Mouse (Mus musculus): Measurements from ENCODE around the gene Ccdc190. TPM values are rescaled to one million over a fixed set of nuclear protein-coding genes. Genes with fewer than 3 reads are reported as not detected.
A peak's percentile ranks its signal among the peaks of the same experiment; 100 is the strongest.

Gene Ccdc190
- polyA plus RNA-seq, 1 experiment from 2014 or later = 0.35 TPM

DNA sequence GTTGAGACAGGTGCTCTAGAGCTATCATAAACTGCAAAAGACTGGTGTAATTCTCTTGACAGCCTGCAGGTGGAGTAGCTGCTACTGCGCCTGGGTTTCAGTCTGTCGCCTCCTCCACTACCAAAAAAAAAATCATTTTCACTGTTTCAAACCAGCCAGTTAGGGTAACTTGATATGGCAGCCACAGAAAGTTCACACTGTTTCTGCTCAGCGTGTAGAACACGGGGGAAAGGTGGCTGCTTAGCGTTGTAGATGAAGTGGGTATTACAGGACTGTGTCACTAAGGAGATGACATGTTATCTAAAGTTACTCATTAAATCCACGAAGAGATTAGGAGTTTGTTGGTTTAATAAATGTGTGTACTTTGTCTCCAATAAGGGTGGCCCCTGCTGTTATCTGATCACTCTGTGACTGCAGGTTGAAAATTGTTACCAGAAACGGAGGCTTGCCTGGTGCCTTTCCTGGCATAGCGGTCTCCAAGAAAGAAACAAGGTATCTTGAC lies 6.7 kb upstream of the Ccdc190 start:
- 0 out of 2 replicates have a peak, but pooled peaks cover 2% of the 10 kb centered on the region for H3K27me3 ChIP-seq (ENCODE audit: control insufficient read depth, insufficient read depth, low read depth, low read length)
- H3K4me2 ChIP-seq (ENCODE audit: low read depth, low read length) = peak overlapping the region; percentile 27
- H3K9me3 ChIP-seq (ENCODE audit: control insufficient read depth, low read length) = no peaks in the 10 kb centered on the region
- H3K4me3 ChIP-seq (ENCODE audit: low read length) = no peak overlapping the region
- 18% methylated on average over 8 of the region's 8 CpGs for WGBS
- H3K4me1 ChIP-seq (replicated peaks; ENCODE audit: control insufficient read depth, insufficient read depth, low read length) = peaks cover 9% of the 10 kb centered on the region
- ATAC-seq (ENCODE audit: low read depth) = no peak
- H3K9ac ChIP-seq (ENCODE audit: low read length) = no peak overlapping the region
- no peaks in the 10 kb centered on the region for H3K36me3 ChIP-seq (ENCODE audit: control insufficient read depth, insufficient read depth, low read length)
- H3K27ac ChIP-seq (ENCODE audit: low read length) = no peak overlapping the region

- Histone ChIP-seq H3K4me1 (replicated peaks; ENCODE audit: control insufficient read depth, insufficient read depth, low read length) (peaks cover 2% of the 10 kb centered on the region; the same call in 1 of the 2 replicates), H3K27me3 (ENCODE audit: control insufficient read depth, insufficient read depth, low read depth, low read length) (0 out of 2 replicates have a peak, but pooled peaks cover 2% of the 10 kb centered on the region), H3K9me3 (ENCODE audit: control insufficient read depth, low read length) (no peaks in the 10 kb centered on the region), H3K4me2 (ENCODE audit: low read depth, low read length) (no peak overlapping the region), H3K9ac (ENCODE audit: low read length) (no peak overlapping the region), H3K4me3 (ENCODE audit: low read length) (no peak overlapping the region), H3K27ac (ENCODE audit: low read length) (no peak overlapping the region), H3K36me3 (ENCODE audit: control insufficient read depth, insufficient read depth, low read length) (no peaks in the 10 kb centered on the region)
- 61% methylated on average over 2 of the region's 2 CpGs for WGBS
- no peak for ATAC-seq (ENCODE audit: low read depth)
These were observed 3.9 kb upstream of the Ccdc190 start for GRCm38 (mm10) chr1:169924567-169924966.

GRCm38 (mm10) chr1:169927753-169928369 lies 587 bp upstream of the Ccdc190 start:
- Histone ChIP-seq H3K27ac (ENCODE audit: low read length) (no peak overlapping the region), H3K36me3 (ENCODE audit: control insufficient read depth, insufficient read depth, low read length) (no peaks in the 10 kb centered on the region), H3K9me3 (ENCODE audit: control insufficient read depth, low read length) (no peaks in the 10 kb centered on the region), H3K4me1 (replicated peaks; ENCODE audit: control insufficient read depth, insufficient read depth, low read length) (peaks cover 2% of the 10 kb centered on the region; the same call in 1 of the 2 replicates), H3K9ac (ENCODE audit: low read length) (no peak overlapping the region), H3K4me3 (ENCODE audit: low read length) (no peak overlapping the region), H3K27me3 (ENCODE audit: control insufficient read depth, insufficient read depth, low read depth, low read length) (no peaks in the 10 kb centered on the region), H3K4me2 (ENCODE audit: low read depth, low read length) (peak overlapping the region; percentile 22; the same call in 1 of the 2 replicates)
- no peak for ATAC-seq (ENCODE audit: low read depth)
- WGBS = 57% methylated on average over 8 of the region's 8 CpGs

DNA sequence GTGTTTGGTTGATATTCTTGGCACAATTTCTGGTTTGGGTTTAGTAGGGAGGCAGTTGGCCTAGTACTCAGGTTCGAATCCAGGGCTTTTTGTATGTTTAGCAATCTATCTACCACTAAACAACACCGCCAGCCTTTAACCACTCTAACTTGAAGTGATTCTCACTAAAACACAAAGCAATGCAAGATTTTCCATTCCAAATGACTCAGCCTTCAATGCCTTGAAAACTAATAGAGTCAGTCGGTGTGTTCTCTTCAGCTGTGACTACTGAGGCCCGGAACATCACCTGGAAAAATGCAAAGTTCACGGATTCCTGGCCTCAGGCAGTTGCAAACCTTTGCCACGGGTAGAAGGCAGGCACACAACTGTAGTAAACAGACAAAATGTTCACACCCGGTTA lies 3.2 kb downstream of the Ccdc190 start:
- peaks cover 2% of the 10 kb centered on the region; the same call in 1 of the 2 replicates for H3K4me1 ChIP-seq (replicated peaks; ENCODE audit: control insufficient read depth, insufficient read depth, low read length)
- H3K4me2 ChIP-seq (ENCODE audit: low read depth, low read length) = no peak overlapping the region
- no peak overlapping the region for H3K9ac ChIP-seq (ENCODE audit: low read length)
- no peak overlapping the region for H3K27ac ChIP-seq (ENCODE audit: low read length)
- no peaks in the 10 kb centered on the region for H3K9me3 ChIP-seq (ENCODE audit: control insufficient read depth, low read length)
- no peaks in the 10 kb centered on the region for H3K36me3 ChIP-seq (ENCODE audit: control insufficient read depth, insufficient read depth, low read length)
- H3K27me3 ChIP-seq (ENCODE audit: control insufficient read depth, insufficient read depth, low read depth, low read length) = no peaks in the 10 kb centered on the region
- 77% methylated on average over 7 of the region's 7 CpGs for WGBS
- no peak overlapping the region for H3K4me3 ChIP-seq (ENCODE audit: low read length)
- no peak for ATAC-seq (ENCODE audit: low read depth)

DNA sequence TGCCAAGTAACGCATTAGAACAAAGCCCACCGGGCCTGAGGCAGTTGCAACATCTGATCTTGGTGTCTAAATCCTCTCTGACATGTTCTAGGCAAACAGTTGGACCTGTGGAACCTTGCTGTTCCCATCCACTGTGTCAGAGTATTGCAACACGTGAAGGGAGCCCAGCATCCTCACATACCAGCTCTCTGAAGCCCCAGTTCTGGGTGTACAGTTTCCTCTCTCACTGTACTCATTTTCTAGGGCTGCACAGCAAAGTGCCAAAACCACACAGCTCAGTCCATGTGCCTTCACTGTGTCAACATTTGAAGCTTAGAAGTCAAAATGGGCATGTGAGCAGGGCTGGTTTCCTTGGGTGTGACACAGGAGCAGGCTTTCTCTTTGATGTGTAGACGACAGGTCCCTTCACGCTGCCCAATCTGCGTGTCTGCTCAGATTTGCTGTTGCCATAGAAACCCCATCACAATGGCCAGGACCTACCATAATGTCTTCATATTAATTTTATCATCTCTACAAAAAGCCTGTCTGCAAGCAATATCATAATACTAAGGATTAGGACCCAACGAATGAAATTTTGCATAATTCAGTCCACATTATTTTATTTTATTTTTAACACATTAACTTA lies 3.8 kb downstream of the Ccdc190 start:
- no peak for ATAC-seq (ENCODE audit: low read depth)
- no peaks in the 10 kb centered on the region for H3K9me3 ChIP-seq (ENCODE audit: control insufficient read depth, low read length)
- H3K4me3 ChIP-seq (ENCODE audit: low read length) = no peak overlapping the region
- H3K9ac ChIP-seq (ENCODE audit: low read length) = no peak overlapping the region
- H3K4me2 ChIP-seq (ENCODE audit: low read depth, low read length) = no peak overlapping the region
- no peaks in the 10 kb centered on the region for H3K27me3 ChIP-seq (ENCODE audit: control insufficient read depth, insufficient read depth, low read depth, low read length)
- peaks cover 2% of the 10 kb centered on the region; the same call in 1 of the 2 replicates for H3K4me1 ChIP-seq (replicated peaks; ENCODE audit: control insufficient read depth, insufficient read depth, low read length)
- 66% methylated on average over 7 of the region's 7 CpGs for WGBS
- no peak overlapping the region for H3K27ac ChIP-seq (ENCODE audit: low read length)
- no peaks in the 10 kb centered on the region for H3K36me3 ChIP-seq (ENCODE audit: control insufficient read depth, insufficient read depth, low read length)

- H3K27ac ChIP-seq (ENCODE audit: low read length) = no peak overlapping the region
- no peaks in the 10 kb centered on the region for H3K27me3 ChIP-seq (ENCODE audit: control insufficient read depth, insufficient read depth, low read depth, low read length)
- H3K4me2 ChIP-seq (ENCODE audit: low read depth, low read length) = peak overlapping the region; percentile 42
- WGBS = 31% methylated on average over 16 of the region's 16 CpGs
- peak; percentile 34; the same call in 1 of the 2 replicates for ATAC-seq (ENCODE audit: low read depth)
- H3K36me3 ChIP-seq (ENCODE audit: control insufficient read depth, insufficient read depth, low read length) = no peaks in the 10 kb centered on the region
- no peak overlapping the region for H3K9ac ChIP-seq (ENCODE audit: low read length)
- H3K4me1 ChIP-seq (replicated peaks; ENCODE audit: control insufficient read depth, insufficient read depth, low read length) = no peaks in the 10 kb centered on the region
- no peaks in the 10 kb centered on the region for H3K9me3 ChIP-seq (ENCODE audit: control insufficient read depth, low read length)
- H3K4me3 ChIP-seq (ENCODE audit: low read length) = peak overlapping the region; percentile 34
These were observed 5.7 kb downstream of the Ccdc190 start for GRCm38 (mm10) chr1:169934005-169934725.

DNA sequence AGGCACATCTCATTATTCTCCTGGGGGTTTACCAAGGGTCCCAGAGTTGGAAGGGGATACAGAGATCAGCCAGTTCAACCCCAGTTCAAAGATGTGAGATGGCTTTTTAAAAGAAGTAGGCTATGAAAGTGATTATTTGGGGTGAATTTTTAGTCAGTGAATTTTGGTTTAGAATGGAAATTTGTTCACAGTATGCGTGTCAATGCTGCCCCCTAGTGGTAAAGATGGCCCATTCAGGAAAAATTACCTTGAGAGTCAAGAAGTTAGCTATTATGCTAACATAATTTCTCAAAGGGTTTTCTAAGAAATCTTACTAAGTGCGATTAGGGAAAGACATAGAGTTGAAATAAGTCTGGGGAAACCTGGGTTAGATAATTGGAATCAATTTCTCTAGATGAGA lies 10.9 kb downstream of the Ccdc190 start:
- Histone ChIP-seq H3K4me1 (replicated peaks; ENCODE audit: control insufficient read depth, insufficient read depth, low read length) (no peaks in the 10 kb centered on the region), H3K4me3 (ENCODE audit: low read length) (no peak overlapping the region), H3K9me3 (ENCODE audit: control insufficient read depth, low read length) (no peaks in the 10 kb centered on the region), H3K27me3 (ENCODE audit: control insufficient read depth, insufficient read depth, low read depth, low read length) (no peaks in the 10 kb centered on the region), H3K9ac (ENCODE audit: low read length) (no peak overlapping the region), H3K27ac (ENCODE audit: low read length) (no peak overlapping the region), H3K36me3 (ENCODE audit: control insufficient read depth, insufficient read depth, low read length) (no peaks in the 10 kb centered on the region), H3K4me2 (ENCODE audit: low read depth, low read length) (no peak overlapping the region)
- no peak for ATAC-seq (ENCODE audit: low read depth)
- 5% methylated on average over 2 of the region's 2 CpGs for WGBS

- no peak overlapping the region for H3K4me3 ChIP-seq (ENCODE audit: low read length)
- no peaks in the 10 kb centered on the region for H3K9me3 ChIP-seq (ENCODE audit: control insufficient read depth, low read length)
- no peak overlapping the region for H3K4me2 ChIP-seq (ENCODE audit: low read depth, low read length)
- H3K9ac ChIP-seq (ENCODE audit: low read length) = no peak overlapping the region
- no peak for ATAC-seq (ENCODE audit: low read depth)
- WGBS = 70% methylated on average over 3 of the region's 3 CpGs
- H3K27ac ChIP-seq (ENCODE audit: low read length) = no peak overlapping the region
- no peaks in the 10 kb centered on the region for H3K27me3 ChIP-seq (ENCODE audit: control insufficient read depth, insufficient read depth, low read depth, low read length)
- H3K4me1 ChIP-seq (replicated peaks; ENCODE audit: control insufficient read depth, insufficient read depth, low read length) = no peaks in the 10 kb centered on the region; the same call in 1 of the 2 replicates
- 0 out of 2 replicates have a peak, but pooled peaks cover 3% of the 10 kb centered on the region for H3K36me3 ChIP-seq (ENCODE audit: control insufficient read depth, insufficient read depth, low read length)
These were observed 17.6 kb downstream of the Ccdc190 start for GRCm38 (mm10) chr1:169946004-169946403.

GRCm38 (mm10) chr1:169947654-169948053 lies 19.2 kb downstream of the Ccdc190 start:
- ATAC-seq (ENCODE audit: low read depth) = no peak
- H3K9ac ChIP-seq (ENCODE audit: low read length) = no peak overlapping the region
- H3K36me3 ChIP-seq (ENCODE audit: control insufficient read depth, insufficient read depth, low read length) = 0 out of 2 replicates have a peak, but pooled peaks cover 5% of the 10 kb centered on the region
- H3K4me2 ChIP-seq (ENCODE audit: low read depth, low read length) = no peak overlapping the region
- H3K4me1 ChIP-seq (replicated peaks; ENCODE audit: control insufficient read depth, insufficient read depth, low read length) = no peaks in the 10 kb centered on the region; the same call in 1 of the 2 replicates
- no peak overlapping the region for H3K27ac ChIP-seq (ENCODE audit: low read length)
- H3K27me3 ChIP-seq (ENCODE audit: control insufficient read depth, insufficient read depth, low read depth, low read length) = no peaks in the 10 kb centered on the region
- WGBS = 73% methylated on average over 6 of the region's 6 CpGs
- no peaks in the 10 kb centered on the region for H3K9me3 ChIP-seq (ENCODE audit: control insufficient read depth, low read length)
- no peak overlapping the region for H3K4me3 ChIP-seq (ENCODE audit: low read length)

All from lung, embryonic 16.5 days (tissue).